Mouse (Mus musculus) erythroid progenitor cell, adult 5-6 weeks (primary cell): ENCODE data around the gene Aldh16a1. TPM values are rescaled to one million over a fixed set of nuclear protein-coding genes. Genes with fewer than 3 reads are reported as not detected.
A peak's percentile ranks its signal among the peaks of the same experiment; 100 is the strongest.
"Not testable (repeated sequence)": the region's sequence is repeated elsewhere in the genome, so short reads cannot be mapped to it uniquely, and the experiment has no call there.

Source experiments
- ATAC-seq: replicated peaks from 2 replicates; pipeline ENCODE4 v1.8.0; 2016; ENCODE audit warnings: moderate number of reproducible peaks, mild to moderate bottlenecking, moderate TSS enrichment, inconsistent platforms; ENCODE audit not compliant: poor library complexity, low FRiP score, severe bottlenecking
- total RNA-seq, 2 experiments: library from RNA; stranded (forward) in 1 of 2; stranded (reverse) in 1 of 2; fragments of 150-400 nt in 1 of 2; fragments of 186-747, 209-891 nt in 1 of 2; gene quantifications; 2 replicates each; pipeline versions ENCODE4 v1.2.3 to v1.2.4; 2015 to 2017; ENCODE audit warnings: low replicate concordance in 2 of 2

Aldh16a1 gene
- total RNA-seq, 2 experiments from 2014 or later, result 12.4 to 29.3 TPM

- ATAC-seq, result no peak
Measured at GRCm38 (mm10) chr7:45139904-45140723, 14.3 kb downstream of the Aldh16a1 start.

- ATAC-seq, result no peak
Measured at GRCm38 (mm10) chr7:45138403-45138802, 16.0 kb downstream of the Aldh16a1 start.

- no peak for ATAC-seq
Measured at GRCm38 (mm10) chr7:45137171-45138006, 17.0 kb downstream of the Aldh16a1 start.

GRCm38 (mm10) chr7:45135993-45136567 lies 18.3 kb downstream of the Aldh16a1 start, which contains the start of the genes Gm45713 and Flt3l:
Gene Gm45713, minus strand, starts transcription at chr7:45136231.
Gene Flt3l, minus strand, starts transcription at chr7:45136432.
- ATAC-seq, result peak; percentile 85

GRCm38 (mm10) chr7:45135370-45135769 lies 19.0 kb downstream of the Aldh16a1 start:
- ATAC-seq, result 0 out of 2 replicates have a peak, but pooled peaks have one; percentile 1

GRCm38 (mm10) chr7:45134544-45135026 lies 19.8 kb downstream of the Aldh16a1 start:
- ATAC-seq, result peak; percentile 41

GRCm38 (mm10) chr7:45133446-45134159 lies 20.8 kb downstream of the Aldh16a1 start:
- no peak for ATAC-seq

GRCm38 (mm10) chr7:45131850-45132249 lies 22.5 kb downstream of the Aldh16a1 start:
- ATAC-seq, result no peak

GRCm38 (mm10) chr7:45129776-45130512 lies 24.4 kb downstream of the Aldh16a1 start:
- no peak for ATAC-seq

- ATAC-seq, result peak; percentile 9
Measured at GRCm38 (mm10) chr7:45129318-45129717, 25.1 kb downstream of the Aldh16a1 start.

- ATAC-seq, result peak; percentile 81
Measured at GRCm38 (mm10) chr7:45128624-45129246, 25.6 kb downstream of the Aldh16a1 start, which contains the start of gene Rpl13a. Gene Rpl13a, minus strand, starts transcription at chr7:45128761.

- ATAC-seq, result no peak
Measured at GRCm38 (mm10) chr7:45127700-45128224, 26.6 kb downstream of the Aldh16a1 start.

GRCm38 (mm10) chr7:45126844-45127699 lies 27.3 kb downstream of the Aldh16a1 start:
- no peak for ATAC-seq

GRCm38 (mm10) chr7:45126147-45126843 lies 28.1 kb downstream of the Aldh16a1 start:
- no peak for ATAC-seq

- ATAC-seq, result not testable (repeated sequence)
Measured at GRCm38 (mm10) chr7:45125649-45126048, 28.7 kb downstream of the Aldh16a1 start.

- no peak for ATAC-seq
Measured at GRCm38 (mm10) chr7:45125144-45125600, 29.2 kb downstream of the Aldh16a1 start.
